Mouse (Mus musculus) liver, embryonic 14.5 days (tissue): Measurements from ENCODE around the gene Nkg7.

Experiments used
- CTCF ChIP-seq: IDR thresholded peaks from 2 replicates; pipeline ENCODE4 v1.5.1; 2016; ENCODE audit warnings: antibody characterized with exemption, low read depth, control low read depth
- EP300 ChIP-seq: IDR thresholded peaks from 2 replicates; pipeline ENCODE4 v1.6.1; 2016; ENCODE audit warnings: antibody characterized with exemption, low read depth

GRCm38 (mm10) chr7:43453599-43454355, 16.9 kb downstream of the Nkg7 start:
- TF ChIP-seq CTCF (no peak), EP300 (no peak)
